Mouse (Mus musculus) skeletal muscle tissue, adult 2 months (tissue): ENCODE results near the gene Slco2b1.
"Not testable (repeated sequence)": the region's sequence is repeated elsewhere in the genome, so short reads cannot be mapped to it uniquely, and the experiment has no call there.

Source experiments
- DNase-seq: peaks from one replicate; pipeline ENCODE4 v3.0.0-alpha.2; 2012; ENCODE audit warnings: low read depth, low spot score

Gene Slco2b1

GRCm38 (mm10) chr7:99711166-99711565 lies at the start of gene Slco2b1:
TSS of gene Slco2b1 (minus strand) at chr7:99711340.
- DNase-seq, result no peak

- no peak for DNase-seq
Measured at GRCm38 (mm10) chr7:99739276-99739675, 28.1 kb upstream of the Slco2b1 start.

- not testable (repeated sequence) for DNase-seq
Measured at GRCm38 (mm10) chr7:99735491-99735890, 24.4 kb upstream of the Slco2b1 start.

- DNase-seq, result no peak
Measured at GRCm38 (mm10) chr7:99734612-99735011, 23.5 kb upstream of the Slco2b1 start.

- no peak for DNase-seq
Measured at GRCm38 (mm10) chr7:99729973-99730372, 18.8 kb upstream of the Slco2b1 start, which contains the start of gene Olfr520. TSS of gene Olfr520 (plus strand) at chr7:99730273.

- peak; percentile 38 for DNase-seq
Measured at GRCm38 (mm10) chr7:99716536-99716935, 5.4 kb upstream of the Slco2b1 start.

- no peak for DNase-seq
Measured at GRCm38 (mm10) chr7:99712431-99712830, 1.3 kb upstream of the Slco2b1 start.

- DNase-seq, result peak; percentile 52
Measured at GRCm38 (mm10) chr7:99710476-99710875, 664 bp downstream of the Slco2b1 start.

GRCm38 (mm10) chr7:99709992-99710391 lies 1.1 kb downstream of the Slco2b1 start:
- DNase-seq, result no peak

GRCm38 (mm10) chr7:99708750-99709149 lies 2.4 kb downstream of the Slco2b1 start:
- no peak for DNase-seq

- DNase-seq, result no peak
Measured at GRCm38 (mm10) chr7:99708301-99708721, 2.8 kb downstream of the Slco2b1 start.

GRCm38 (mm10) chr7:99707671-99708070 lies 3.5 kb downstream of the Slco2b1 start:
- DNase-seq, result no peak

- peak; percentile 58 for DNase-seq
Measured at GRCm38 (mm10) chr7:99707038-99707595, 4.0 kb downstream of the Slco2b1 start.

GRCm38 (mm10) chr7:99706341-99707037 lies 4.7 kb downstream of the Slco2b1 start:
- peak; percentile 67 for DNase-seq

GRCm38 (mm10) chr7:99704736-99705519 lies 6.2 kb downstream of the Slco2b1 start:
- DNase-seq, result no peak

- peak; percentile 45 for DNase-seq
Measured at GRCm38 (mm10) chr7:99702201-99702600, 8.9 kb downstream of the Slco2b1 start.

- DNase-seq, result no peak
Measured at GRCm38 (mm10) chr7:99700641-99701040, 10.5 kb downstream of the Slco2b1 start.

- peak; percentile 64 for DNase-seq
Measured at GRCm38 (mm10) chr7:99699709-99700151, 11.4 kb downstream of the Slco2b1 start.

GRCm38 (mm10) chr7:99699106-99699505 lies 12.0 kb downstream of the Slco2b1 start:
- no peak for DNase-seq

- DNase-seq, result no peak
Measured at GRCm38 (mm10) chr7:99698576-99698975, 12.6 kb downstream of the Slco2b1 start.

- DNase-seq, result no peak
Measured at GRCm38 (mm10) chr7:99695471-99696057, 15.6 kb downstream of the Slco2b1 start.

- DNase-seq, result not testable (repeated sequence)
Measured at GRCm38 (mm10) chr7:99694424-99694823, 16.7 kb downstream of the Slco2b1 start.
